20 mouse cellular contexts compared by ENCODE assay signal in genomic region chr5:66613725-66614124, GRCm38 (mm10). TPM values are rescaled to one million over a fixed set of nuclear protein-coding genes. Genes with fewer than 3 reads are reported as not detected.
DNase-seq lines count a peak whose midpoint lies in the region; ATAC-seq and TF ChIP-seq lines count a peak whose summit lies in the region.
"Had no signal": no experiment of that assay in that cellular context is flagged by ENCODE, and none has a peak within 500 bp of the region (broad histone marks: within the 10 kb centered on the region; RNA-seq: fewer than 3 reads in every experiment).

No protein-coding gene starts in this region.

- no peak for ATAC-seq in lung, postnatal 0 days
- no peak for ATAC-seq in midbrain, postnatal 0 days (ENCODE audit: low FRiP score)
- ATAC-seq: forebrain, embryonic 15.5 days; hindbrain, postnatal 0 days; intestine, embryonic 16.5 days had no signal

- no peak for TF ChIP-seq CTCF in heart, adult 2 months (IDR thresholded peaks at IDR 0.05)
- TF ChIP-seq CTCF in kidney, adult 2 months (conservative IDR thresholded peaks at IDR 0.05; ENCODE audit: insufficient read depth, insufficient read length, low read depth, low read length): no peak
- TF ChIP-seq CTCF in lung, postnatal 0 days (IDR thresholded peaks at IDR 0.05): no peak
- no peak for TF ChIP-seq CTCF in midbrain, postnatal 0 days (IDR thresholded peaks at IDR 0.05)

- no peak for TF ChIP-seq POLR2A in heart, adult 2 months (IDR thresholded peaks at IDR 0.05; ENCODE audit: insufficient read depth, low read depth, low read length)
- TF ChIP-seq POLR2A in kidney, adult 2 months (IDR thresholded peaks at IDR 0.05; ENCODE audit: low read depth, low read length): no peak

- no peak overlapping the region for H3K4me3 ChIP-seq in heart, adult 2 months
- no peak overlapping the region for H3K4me3 ChIP-seq in kidney, adult 2 months (ENCODE audit: insufficient read depth, low read depth, low read length)
- H3K4me3 ChIP-seq in lung, postnatal 0 days (ENCODE audit: low read depth, low read length): no peak overlapping the region
- no peak overlapping the region for H3K4me3 ChIP-seq in midbrain, postnatal 0 days (ENCODE audit: low read depth, low read length)
- H3K4me3 ChIP-seq: embryonic facial prominence, embryonic 15.5 days; forebrain, embryonic 15.5 days; left cerebral cortex, adult 2 months; midbrain, embryonic 12.5 days; neural tube, embryonic 12.5 days had no signal

- H3K4me2 ChIP-seq in lung, postnatal 0 days (replicated peaks; ENCODE audit: low read depth, low read length): no peak overlapping the region
- H3K4me2 ChIP-seq in midbrain, postnatal 0 days (ENCODE audit: low read depth, low read length, poor library complexity, severe bottlenecking): no peak overlapping the region
- H3K4me2 ChIP-seq: embryonic facial prominence, embryonic 15.5 days; forebrain, embryonic 15.5 days; heart, embryonic 11.5 days; midbrain, embryonic 12.5 days had no signal

- peaks cover 22% of the 10 kb centered on the region for H3K36me3 ChIP-seq in heart, adult 2 months (ENCODE audit: control insufficient read depth, insufficient read depth, low read length)
- no peaks in the 10 kb centered on the region for H3K36me3 ChIP-seq in kidney, adult 2 months (ENCODE audit: control insufficient read depth, insufficient read depth, low read length)
- no peaks in the 10 kb centered on the region for H3K36me3 ChIP-seq in lung, postnatal 0 days (ENCODE audit: insufficient read depth, low read length)
- no peaks in the 10 kb centered on the region for H3K36me3 ChIP-seq in midbrain, postnatal 0 days (ENCODE audit: insufficient read depth, low read length)
- H3K36me3 ChIP-seq: embryonic facial prominence, embryonic 15.5 days; forebrain, embryonic 15.5 days; midbrain, embryonic 12.5 days; neural tube, embryonic 12.5 days had no signal

- no peaks in the 10 kb centered on the region for H3K27me3 ChIP-seq in heart, adult 2 months (ENCODE audit: control insufficient read depth, insufficient read depth, low read length)
- H3K27me3 ChIP-seq in kidney, adult 2 months (replicated peaks; ENCODE audit: control insufficient read depth, insufficient read depth, low read length): no peaks in the 10 kb centered on the region
- H3K27me3 ChIP-seq in lung, postnatal 0 days (replicated peaks; ENCODE audit: insufficient read depth, low read length): no peaks in the 10 kb centered on the region
- no peaks in the 10 kb centered on the region for H3K27me3 ChIP-seq in midbrain, postnatal 0 days (ENCODE audit: insufficient read depth, low read length)
- H3K27me3 ChIP-seq: embryonic facial prominence, embryonic 15.5 days; forebrain, embryonic 15.5 days; midbrain, embryonic 12.5 days; neural tube, embryonic 12.5 days had no signal

- no peaks in the 10 kb centered on the region for H3K9me3 ChIP-seq in lung, postnatal 0 days (ENCODE audit: low read length)
- no peaks in the 10 kb centered on the region for H3K9me3 ChIP-seq in midbrain, postnatal 0 days (ENCODE audit: low read length)
- H3K9me3 ChIP-seq: embryonic facial prominence, embryonic 15.5 days; forebrain, embryonic 15.5 days; midbrain, embryonic 12.5 days; neural tube, embryonic 12.5 days had no signal

- no peak overlapping the region for H3K9ac ChIP-seq in heart, adult 2 months (ENCODE audit: low read depth, low read length)
- H3K9ac ChIP-seq in lung, postnatal 0 days (replicated peaks; ENCODE audit: low read depth): no peak overlapping the region
- no peak overlapping the region for H3K9ac ChIP-seq in midbrain, postnatal 0 days (replicated peaks; ENCODE audit: low read length, poor library complexity, severe bottlenecking)
- H3K9ac ChIP-seq: embryonic facial prominence, embryonic 15.5 days; forebrain, embryonic 15.5 days; midbrain, embryonic 12.5 days; neural tube, embryonic 12.5 days had no signal

- H3K79me2 ChIP-seq in heart, adult 2 months (replicated peaks; ENCODE audit: control insufficient read depth, insufficient read depth, low read length): peaks cover 8% of the 10 kb centered on the region

- peak overlapping the region; percentile 61 for H3K27ac ChIP-seq in heart, adult 2 months
- H3K27ac ChIP-seq in kidney, adult 2 months (ENCODE audit: insufficient read depth, low read depth, low read length): peak overlapping the region; percentile 34
- peak overlapping the region; percentile 62 for H3K27ac ChIP-seq in lung, postnatal 0 days (ENCODE audit: low read length)
- no peak overlapping the region for H3K27ac ChIP-seq in midbrain, postnatal 0 days (ENCODE audit: low read depth, low read length)
- H3K27ac ChIP-seq: embryonic facial prominence, embryonic 15.5 days; forebrain, embryonic 15.5 days; midbrain, embryonic 12.5 days; neural tube, embryonic 12.5 days had no signal

- no peak for DNase-seq in heart, adult 2 months
- DNase-seq in heart, adult 11 months: no peak
- DNase-seq in kidney, adult 2 months: no peak
- no peak for DNase-seq in kidney, postnatal 25 days
- DNase-seq in lung, postnatal 0 days (ENCODE audit: low spot score): peak; percentile 37
- DNase-seq in lung, postnatal 25 days (ENCODE audit: low spot score): no peak
- no peak for DNase-seq in midbrain, postnatal 0 days (ENCODE audit: low spot score)
- DNase-seq: cerebellum, adult 11 months; gastrocnemius, postnatal 36 days; heart, postnatal 36 days; lung, postnatal 14 days; thymus, postnatal 14 days had no signal

- 26% methylated on average over 3 of the region's 3 CpGs for WGBS in heart, adult 2 months
- WGBS in kidney, adult 2 months: 24% methylated on average over 3 of the region's 3 CpGs
- WGBS in lung, postnatal 0 days: 31% methylated on average over 3 of the region's 3 CpGs
- WGBS in midbrain, postnatal 0 days: 79% methylated on average over 3 of the region's 3 CpGs

- intact Hi-C loops in heart, adult 2 months (cut with DNase I): no loop called here

- peaks cover 36% of the 10 kb centered on the region for H3K4me1 ChIP-seq in heart, adult 2 months (ENCODE audit: control insufficient read depth, insufficient read depth, low read length)
- H3K4me1 ChIP-seq in kidney, adult 2 months (ENCODE audit: control insufficient read depth, insufficient read depth, low read length): peaks cover 52% of the 10 kb centered on the region
- peaks cover 52% of the 10 kb centered on the region; the same call in 1 of the 2 replicates for H3K4me1 ChIP-seq in lung, postnatal 0 days (ENCODE audit: insufficient read depth, low read depth, low read length)
- peaks cover 12% of the 10 kb centered on the region; the same call in 1 of the 2 replicates for H3K4me1 ChIP-seq in midbrain, postnatal 0 days (ENCODE audit: insufficient read depth, low read length)

- TF ChIP-seq EP300 in heart, adult 2 months (IDR thresholded peaks at IDR 0.05; ENCODE audit: insufficient read depth, low read depth, low read length): no peak
- TF ChIP-seq EP300 in lung, postnatal 0 days (IDR thresholded peaks at IDR 0.05): no peak

RNA-seq across cellular contexts. Expression of gene Apbb2, which starts 4.9 kb away (rescaled TPM):
- total RNA-seq in heart, adult 2 months (2021): 10 to 100 TPM; 39.9 to 40.0 TPM
- 26.7 and 32.4 TPM in 2 replicates for polyA plus RNA-seq in heart, adult 2 months (2012; rRNA removed)
- polyA plus RNA-seq in kidney, adult 2 months (2012; rRNA removed): 21.4 and 27.7 TPM in 2 replicates
- 48.9 and 50.4 TPM in 2 replicates for polyA plus RNA-seq in lung, postnatal 0 days (2015; fragmentation: Nextera tagmentation; extraction: Ambion mirVana)
- total RNA-seq in midbrain, postnatal 0 days (2014; rRNA removed): 60.6 and 73.7 TPM in 2 replicates
- 66.6 and 76.0 TPM in 2 replicates for polyA plus RNA-seq in midbrain, postnatal 0 days (2015; fragmentation: Nextera tagmentation; extraction: Ambion mirVana)
